Mouse (Mus musculus): ENCODE data around the gene Bbs1.

Gene Bbs1

DNA sequence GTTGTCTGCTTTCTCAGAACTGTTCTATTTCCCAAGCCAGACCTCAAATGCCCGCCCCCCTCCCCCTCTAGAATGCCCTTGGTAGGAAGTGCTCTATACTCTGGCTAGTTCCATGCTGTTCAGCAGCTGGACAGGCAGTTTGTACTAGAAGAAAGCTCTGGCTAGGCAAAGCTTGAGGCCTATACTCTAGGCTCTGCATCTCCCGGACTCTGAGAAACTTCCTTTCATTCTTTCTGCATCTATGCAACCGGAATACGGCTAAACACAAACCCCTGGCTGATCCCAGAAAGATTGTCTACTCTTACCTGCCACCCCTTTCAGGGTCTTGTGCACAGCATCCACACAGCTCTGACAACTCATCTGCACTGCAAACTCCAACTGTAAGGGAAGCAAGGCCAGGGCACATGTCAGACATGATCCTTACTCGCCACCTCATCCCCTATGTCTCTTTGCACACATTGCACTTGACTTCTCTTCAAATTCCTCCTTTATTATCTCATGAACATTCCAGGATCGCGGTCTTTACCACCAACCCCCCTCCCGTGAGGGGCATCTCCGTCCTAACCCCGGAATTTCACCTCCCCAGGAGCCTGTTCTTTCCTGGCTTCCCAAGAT is 67.8 kb downstream of the Bbs1 start:
- in situ Hi-C loops (cut with MboI, MseI): loop anchor here (10.0 kb wide), 1 partner anchor 194 kb away; no protein-coding TSS in a partner anchor

DNA sequence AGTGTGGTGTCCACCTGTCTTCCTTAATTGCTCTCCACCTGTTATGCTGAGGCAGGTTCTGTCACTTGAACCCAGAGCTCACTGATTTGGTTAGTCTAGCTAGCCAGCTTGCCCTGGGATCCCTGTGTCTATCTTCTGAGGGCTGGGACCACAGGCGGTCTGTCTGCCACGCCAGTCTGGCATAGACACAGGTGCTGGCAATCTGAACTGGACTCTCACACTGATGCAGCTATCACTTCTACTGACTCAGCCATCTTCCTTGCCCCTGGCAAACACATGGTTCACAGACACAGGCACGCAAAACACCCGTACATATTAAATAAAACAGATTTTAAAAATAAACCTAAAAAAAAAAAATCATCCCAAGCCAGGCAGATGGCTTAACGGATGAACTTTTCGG is 69.4 kb downstream of the Bbs1 start:
- in situ Hi-C loops (cut with MboI, MseI): loop anchor here (10.0 kb wide), 1 partner anchor 192 kb away; no protein-coding TSS in a partner anchor

Measured in T-helper 2 cell (primary cell).